Mouse (Mus musculus): Measurements from ENCODE around the gene Ahsa1.
"Not testable (repeated sequence)": the region's sequence is repeated elsewhere in the genome, so short reads cannot be mapped to it uniquely, and the experiment has no call there.

Ahsa1 gene

DNA sequence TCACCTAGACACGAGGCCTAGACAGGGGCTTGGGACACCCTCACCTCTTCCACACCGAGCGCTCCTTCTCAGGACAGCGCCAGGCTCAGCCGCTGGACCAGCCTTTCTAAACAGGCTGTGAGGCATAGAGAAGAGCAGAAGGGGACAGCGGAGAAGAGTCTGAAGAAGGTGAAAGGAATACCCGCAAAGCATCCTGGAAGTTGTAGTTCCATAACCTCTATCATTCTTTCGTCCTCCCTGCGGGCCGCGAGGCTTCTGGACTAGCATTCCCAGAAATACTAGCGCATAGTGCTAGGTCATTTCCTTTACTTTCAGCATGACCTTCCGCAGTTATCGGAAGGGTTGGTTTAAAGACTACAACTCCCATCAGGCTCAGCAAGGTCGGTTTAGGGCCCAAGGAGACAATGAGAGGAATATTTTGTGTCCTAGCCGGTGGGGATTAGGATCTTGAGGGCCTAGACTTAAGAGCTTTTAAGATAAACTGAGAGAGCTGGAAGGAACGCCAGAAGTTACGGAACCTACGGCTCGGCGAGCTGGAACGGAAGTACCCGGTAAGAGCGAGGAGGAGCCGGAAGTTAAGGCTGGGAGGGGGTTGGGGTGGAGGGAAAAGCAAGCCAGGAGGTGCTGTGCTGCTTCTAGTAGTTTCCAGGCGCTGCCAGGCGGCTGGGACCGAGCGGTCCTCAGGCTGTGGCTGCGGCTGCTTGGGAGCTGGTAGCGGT is at the start of gene Ahsa1, which contains the start of gene Vipas39:
Gene Ahsa1, plus strand, starts transcription at position 372 of the 719 bp plus-strand sequence.
Gene Vipas39, minus strand, starts transcription at position 149 of the 719 bp plus-strand sequence.
- peak; percentile 92 for DNase-seq

DNA sequence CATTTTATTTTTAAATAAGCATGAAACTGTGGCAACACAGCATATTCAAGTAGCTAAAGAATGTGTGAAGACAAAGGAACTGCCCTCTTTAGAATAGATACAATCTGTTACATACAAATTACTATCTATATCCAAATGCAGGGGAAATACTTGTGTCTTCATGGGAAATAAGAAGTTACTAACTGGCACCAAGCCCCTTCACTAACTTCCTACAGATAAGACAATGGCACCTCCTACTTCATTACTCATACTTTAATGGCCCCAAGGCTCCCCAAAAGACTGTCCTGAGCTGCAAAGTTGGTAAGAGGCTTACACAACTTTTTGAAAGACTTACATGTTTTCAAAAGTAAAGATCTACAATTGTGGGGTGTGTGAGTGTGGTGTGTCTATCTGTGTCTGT is 48.7 kb upstream of the Ahsa1 start:
- DNase-seq = no peak

DNA sequence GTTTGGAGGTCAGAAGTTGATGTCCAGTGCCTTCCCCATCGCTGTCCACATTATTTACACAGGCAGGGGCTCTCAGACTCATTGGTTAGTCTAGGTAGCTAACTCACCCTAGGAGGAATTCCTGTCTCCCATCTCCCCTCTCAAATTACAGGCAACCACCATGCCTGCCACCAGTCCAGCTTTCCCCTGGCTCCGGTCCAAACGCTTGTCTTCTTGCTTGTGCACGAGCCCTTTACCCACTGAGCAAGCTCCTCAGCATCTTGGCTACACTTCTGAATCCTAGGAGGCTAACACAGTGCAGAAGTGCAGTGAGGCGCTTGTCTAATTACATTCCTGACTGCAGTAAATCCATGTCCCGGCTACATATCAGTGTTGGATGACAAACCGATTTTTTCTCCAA is 46.9 kb upstream of the Ahsa1 start:
- no peak for DNase-seq

DNA sequence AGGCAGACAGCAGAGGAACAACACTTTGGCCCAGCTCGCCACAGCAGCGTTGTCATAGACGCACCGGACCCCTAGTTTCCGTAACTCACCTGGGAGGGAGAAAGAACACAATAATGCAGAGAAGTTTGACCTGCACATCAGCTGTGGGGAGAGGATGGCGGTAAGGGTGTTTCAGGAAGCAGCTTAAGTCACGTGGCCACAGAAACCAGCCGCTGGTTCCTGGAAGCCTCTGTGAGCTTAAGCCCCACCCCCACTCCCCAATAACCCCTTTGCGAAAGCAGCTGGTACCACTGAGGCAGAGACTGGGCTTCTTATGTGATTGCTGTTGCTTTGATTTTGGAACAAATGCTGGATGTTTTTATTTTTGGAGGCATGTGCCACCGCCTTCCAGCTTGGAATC is 41.3 kb upstream of the Ahsa1 start:
- DNase-seq = no peak

DNA sequence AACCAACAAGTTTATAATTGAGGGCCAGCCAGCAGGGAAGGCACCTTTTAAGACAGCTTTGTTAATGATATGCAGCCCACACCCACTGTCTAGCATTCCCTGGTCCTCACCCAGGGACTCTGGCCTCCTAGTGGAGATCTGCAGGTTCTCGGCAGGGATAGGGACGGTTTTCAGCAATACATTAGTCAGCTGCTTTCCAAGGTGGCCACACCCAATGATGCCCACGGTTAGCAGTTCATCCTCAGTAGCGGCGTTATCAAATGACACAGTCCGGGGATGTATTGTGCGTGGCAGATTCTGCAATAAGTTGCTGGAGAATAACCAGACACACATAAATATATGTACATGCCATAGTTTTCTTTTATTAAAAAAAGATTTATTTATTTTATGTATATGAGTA is 39.5 kb upstream of the Ahsa1 start:
- DNase-seq = no peak

DNA sequence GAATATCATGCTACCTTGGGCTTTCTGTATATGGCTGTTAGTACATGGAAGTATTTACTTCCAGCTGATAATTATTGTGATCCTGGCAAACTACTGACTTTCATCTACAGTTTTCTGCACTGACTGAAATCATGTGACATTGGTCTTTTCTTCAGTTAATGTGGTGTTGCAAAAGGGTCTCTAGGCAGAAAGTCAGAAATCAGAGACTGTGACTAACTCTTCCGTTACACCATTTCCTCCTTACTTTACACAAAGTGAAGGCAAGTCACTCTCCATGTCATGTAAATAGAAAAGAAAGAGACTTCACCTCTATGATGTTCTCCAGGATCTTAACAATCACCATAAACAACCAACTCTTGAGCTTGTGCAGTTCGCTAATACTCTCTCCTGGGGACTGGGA is 36.6 kb upstream of the Ahsa1 start:
- no peak for DNase-seq

DNA sequence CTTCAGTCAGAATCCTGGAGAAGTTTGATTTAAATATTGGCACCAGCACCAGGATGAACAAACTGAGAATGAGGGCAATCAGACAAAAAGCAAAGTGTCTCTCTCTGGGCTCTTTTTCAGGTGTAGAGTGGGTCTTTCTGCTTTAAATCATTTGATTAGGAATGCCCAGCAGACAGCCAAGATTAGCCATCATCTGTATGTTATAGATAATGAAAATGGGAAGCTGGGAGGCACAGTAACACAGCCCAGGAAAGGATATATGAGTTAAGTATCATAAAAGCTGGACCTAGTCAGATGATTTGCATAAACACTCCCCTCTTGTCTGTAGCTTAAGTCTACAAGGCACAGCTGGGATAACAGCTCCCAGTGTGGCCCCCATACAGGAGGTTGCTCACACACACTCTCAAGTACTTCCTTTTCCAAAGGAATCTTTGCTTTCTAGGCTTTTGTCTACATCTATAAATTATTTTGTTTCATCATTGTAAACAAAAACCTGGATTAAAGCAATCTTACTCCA is 35.8 kb upstream of the Ahsa1 start:
- DNase-seq = no peak

DNA sequence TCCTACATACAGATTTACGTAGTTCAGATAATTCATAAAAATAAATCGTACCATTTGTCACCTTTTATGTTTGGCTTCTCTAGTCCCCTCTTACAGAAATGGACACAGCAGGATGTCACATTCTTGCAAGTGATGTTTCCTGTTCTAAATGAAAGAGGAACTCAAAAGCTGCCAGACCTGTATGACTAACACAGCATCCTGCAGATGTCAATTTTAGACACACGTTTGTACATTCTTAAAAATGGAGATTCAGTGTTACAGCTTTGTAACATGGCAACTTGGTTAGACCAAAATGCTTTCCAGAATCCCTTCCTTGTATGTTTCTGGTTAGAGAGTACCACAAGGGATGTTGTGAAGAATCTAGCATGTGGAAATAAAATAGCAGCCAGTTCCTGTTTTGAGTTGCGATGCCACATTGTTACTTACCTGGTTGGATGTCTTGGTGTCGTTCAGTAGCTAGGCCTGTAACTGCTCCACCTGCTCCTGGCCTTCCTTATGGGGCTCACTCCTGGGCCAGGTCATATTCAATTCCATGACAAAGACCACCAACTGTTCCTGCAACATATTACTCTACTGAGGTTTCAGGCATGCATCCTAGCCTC is 29.3 kb upstream of the Ahsa1 start:
- DNase-seq = no peak

DNA sequence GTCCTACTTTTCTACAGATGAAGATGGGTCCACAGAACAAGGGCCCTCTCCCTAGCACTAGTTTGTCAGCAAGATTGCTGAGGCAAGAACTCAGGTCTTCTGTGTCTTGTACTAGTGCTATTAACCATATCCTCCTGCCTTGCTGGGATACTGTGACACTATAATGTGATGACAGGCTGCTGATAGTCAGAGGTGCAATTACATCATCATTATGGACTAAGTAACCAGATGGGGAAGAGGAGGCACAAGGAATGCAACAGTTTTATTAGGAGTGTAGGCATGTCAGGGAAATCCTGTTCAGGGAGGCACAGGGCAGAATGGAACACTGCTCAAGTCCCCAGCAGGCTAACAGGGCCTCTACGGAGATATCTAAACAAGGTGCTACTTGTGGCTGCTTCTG is 27.6 kb upstream of the Ahsa1 start, which contains the start of gene Noxred1:
Gene Noxred1, minus strand, starts transcription at position 101 of the 400 bp plus-strand sequence.
- no peak for DNase-seq

DNA sequence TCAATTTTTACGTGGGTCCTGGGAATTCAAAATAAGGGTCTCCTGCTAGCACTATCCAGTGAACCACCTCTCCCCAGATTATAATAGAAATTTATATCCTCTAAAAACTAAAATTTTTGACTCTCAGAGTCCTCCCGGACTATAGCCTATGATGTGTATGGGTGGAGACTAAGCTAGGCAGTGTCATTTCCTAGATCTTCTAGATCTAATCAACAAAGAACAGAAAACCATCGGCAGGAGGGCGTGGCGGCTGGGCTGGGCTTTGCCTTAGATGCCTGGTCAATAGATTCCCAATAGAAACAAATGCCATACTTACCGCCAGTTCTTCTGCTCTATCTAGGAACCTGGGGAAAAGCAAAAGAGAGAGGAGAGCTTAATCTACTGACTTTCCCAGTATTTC is 16.1 kb upstream of the Ahsa1 start:
- DNase-seq = no peak

DNA sequence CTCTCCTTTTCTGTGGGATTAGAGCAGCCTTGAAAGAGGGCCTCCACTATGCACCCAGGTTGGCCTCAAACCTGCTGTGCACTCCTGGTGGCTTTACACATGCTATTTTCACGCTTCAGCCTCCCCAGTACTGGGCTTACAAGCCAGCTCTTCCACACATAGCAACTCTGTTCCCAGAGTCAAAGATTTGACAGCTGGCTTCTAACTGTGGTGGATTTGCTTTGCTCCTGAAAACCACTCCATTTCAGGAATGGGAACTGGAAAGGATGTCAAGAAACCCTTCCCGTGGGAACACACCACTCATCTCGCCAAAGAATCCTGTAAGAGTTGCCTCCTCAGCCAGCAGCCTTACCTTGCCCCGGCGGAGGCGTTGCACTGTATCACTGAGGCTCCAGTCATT is 12.4 kb upstream of the Ahsa1 start:
- no peak for DNase-seq

DNA sequence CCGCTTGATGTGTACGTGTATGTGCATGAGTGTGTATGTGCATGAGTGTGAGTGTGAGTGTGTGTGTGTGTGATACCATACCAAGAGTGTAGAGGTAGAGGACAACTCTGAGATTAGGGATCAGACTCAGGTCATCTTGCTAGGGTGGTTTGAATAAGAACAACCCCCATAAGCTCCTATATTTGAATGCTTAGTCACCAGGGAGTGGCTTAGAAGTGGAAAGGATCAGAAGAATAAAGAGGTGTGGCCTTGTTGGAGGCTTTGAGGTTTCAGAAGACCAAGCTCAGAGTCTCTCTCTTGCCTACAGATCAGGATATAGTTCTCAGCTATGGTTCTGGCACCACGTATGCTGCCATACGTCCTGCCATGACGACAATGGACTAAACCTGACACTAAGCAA is 9.7 kb upstream of the Ahsa1 start:
- DNase-seq = no peak

DNA sequence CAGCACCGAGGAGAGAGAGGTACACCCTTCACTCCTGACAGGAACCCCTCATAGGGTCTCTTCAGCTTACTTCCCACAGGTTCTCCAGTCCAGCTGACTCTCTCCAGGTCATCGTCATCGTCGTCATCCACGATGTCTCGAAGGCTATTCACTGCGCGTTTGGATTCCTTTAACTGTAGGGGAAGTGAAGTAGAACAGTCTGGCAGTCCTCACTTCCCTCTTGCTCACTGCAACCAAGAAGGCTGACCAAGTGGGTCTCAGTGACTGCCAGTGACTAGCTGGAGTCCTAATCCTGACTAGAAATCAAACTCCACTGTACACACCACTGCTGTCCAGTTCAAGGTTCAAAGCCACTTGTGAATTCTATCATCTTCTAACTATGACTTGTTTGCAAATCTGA is 5.7 kb upstream of the Ahsa1 start:
- no peak for DNase-seq

DNA sequence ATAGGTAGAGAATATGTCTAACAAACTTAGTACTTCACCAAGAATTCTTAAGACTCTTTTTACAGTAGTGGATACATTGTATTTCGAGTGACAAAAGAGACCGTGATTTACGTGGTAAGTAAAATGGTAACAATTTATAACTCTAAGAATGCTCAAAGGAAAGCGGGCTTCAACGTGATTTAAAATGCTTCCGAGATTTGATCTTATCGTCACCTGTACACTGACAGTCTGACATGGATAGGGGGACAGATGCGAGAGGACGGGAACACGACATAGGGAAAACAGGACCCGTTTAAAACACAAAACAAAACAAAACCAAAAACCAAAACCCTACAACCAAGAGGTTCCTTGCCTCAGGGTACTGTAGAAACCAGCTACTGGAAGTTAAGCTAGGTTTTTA is 835 bp upstream of the Ahsa1 start:
- DNase-seq = no peak

DNA sequence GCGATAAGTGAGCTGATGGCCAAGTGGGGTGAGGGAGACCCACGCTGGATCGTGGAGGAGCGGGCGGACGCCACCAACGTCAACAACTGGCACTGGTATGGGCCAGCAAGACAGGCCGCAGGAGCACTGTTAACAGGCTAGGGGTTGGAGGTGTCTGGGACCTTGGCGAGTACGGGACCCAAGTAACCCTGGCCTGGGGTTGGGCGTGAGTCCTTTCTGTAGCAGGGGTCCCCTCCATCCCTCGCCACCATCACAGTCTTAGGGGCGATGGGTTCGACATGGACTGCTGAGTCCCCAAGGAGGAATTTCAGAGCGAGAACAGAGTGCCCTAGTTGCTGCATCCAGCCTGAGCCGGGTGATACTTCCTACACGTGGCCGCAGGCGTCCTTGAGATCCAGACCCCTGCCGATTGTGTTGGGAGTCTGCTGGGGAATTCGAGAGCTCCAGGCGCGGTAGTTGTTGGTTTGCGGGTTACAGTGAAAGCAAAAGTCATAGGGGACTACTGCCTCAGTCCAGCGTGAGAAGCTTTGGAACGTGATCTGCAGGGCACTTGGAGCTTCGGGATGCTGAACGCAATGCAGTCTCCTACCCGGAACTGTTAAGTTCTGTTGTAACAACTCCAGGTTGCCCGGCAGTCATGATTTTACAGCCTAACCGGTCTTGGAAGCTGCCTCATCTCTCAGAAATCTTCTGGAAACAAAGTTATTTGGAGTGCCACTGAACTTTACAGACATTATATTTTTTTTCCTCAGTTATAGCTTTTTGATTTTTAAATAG is 736 bp downstream of the Ahsa1 start:
- DNase-seq = no peak

DNA sequence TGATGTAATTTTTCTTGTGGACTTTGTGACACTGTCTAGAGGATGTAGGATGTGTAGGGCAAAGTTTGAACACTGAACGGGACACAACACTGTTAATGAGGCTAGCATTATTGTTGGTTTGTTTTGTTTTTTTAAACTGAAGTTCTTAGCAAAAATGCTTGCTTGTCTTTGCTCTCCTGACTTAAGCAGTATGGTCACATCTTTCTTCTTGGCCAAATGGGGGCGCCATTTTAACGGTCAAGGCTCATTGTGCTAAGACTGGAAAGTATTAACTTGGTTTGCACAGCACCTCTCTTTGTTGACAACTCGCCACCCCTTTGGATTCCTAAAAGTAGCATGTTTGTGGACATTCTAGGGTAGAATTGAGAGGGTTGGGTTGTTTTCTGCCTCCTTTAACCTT is 1.4 kb downstream of the Ahsa1 start:
- peak; percentile 29 for DNase-seq

DNA sequence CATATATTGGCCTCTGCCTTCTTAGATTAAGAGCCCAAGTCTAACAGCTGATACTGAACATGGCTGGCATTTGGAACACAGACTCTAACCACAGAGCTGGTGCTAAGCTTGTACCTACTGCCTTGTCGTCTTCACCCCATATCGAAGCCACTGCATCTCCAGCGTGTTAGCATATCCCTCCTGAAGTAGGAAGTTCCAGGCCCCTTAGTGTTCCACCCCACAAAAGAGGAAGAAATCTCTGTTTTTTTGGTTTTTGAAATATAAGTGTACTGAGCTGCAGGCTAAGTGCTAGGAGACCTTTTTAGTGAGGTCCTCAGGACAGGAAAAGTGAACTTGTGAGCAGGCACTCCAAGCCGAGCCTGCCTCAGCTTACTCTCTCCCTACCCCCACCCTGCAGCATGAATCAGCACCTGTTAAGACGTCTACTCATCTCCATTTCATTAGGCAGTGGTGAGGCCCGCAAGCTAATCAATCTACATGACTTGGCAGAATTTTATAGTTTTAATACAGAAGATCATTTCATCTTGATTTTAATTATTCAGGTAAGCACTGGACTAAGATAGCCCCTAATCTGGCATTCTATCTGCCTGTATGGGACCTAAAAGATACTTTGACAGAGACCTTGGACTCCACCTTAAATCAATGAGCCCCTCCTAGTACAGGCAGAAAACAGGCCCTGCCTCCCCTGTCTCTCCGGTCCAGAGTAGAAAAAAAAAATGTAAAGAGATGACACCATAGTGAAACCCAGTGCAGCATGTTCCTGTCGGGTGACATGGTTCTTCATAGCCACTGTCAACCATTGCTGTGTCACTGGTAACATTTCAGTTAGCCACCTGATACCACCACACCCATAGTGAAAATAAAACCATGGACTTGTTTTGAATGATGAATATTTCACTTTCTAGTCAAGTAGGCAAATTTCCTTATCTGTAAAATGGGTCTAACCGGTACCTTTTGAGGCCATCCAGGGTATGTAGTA is 8.9 kb downstream of the Ahsa1 start:
- DNase-seq = no peak

DNA sequence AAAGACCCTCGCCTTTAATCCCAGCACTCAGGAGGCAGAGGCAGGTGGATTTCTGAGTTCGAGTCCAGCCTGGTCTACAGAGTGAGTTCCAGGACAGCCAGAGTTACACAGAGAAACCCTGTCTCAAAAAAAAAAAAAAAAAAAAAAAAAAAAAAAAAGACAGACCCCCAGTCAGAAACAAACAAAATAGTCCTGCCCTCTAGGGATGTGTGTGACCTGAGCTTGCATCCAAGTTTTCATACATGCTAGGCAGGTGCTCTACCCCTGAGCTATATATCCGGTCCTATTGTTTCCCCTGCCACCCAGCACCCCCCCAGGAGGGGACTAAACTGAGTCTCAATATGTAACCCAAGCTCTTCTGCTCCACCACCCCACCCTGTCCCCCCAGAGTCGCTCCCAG is 11.0 kb downstream of the Ahsa1 start:
- not testable (repeated sequence) for DNase-seq

DNA sequence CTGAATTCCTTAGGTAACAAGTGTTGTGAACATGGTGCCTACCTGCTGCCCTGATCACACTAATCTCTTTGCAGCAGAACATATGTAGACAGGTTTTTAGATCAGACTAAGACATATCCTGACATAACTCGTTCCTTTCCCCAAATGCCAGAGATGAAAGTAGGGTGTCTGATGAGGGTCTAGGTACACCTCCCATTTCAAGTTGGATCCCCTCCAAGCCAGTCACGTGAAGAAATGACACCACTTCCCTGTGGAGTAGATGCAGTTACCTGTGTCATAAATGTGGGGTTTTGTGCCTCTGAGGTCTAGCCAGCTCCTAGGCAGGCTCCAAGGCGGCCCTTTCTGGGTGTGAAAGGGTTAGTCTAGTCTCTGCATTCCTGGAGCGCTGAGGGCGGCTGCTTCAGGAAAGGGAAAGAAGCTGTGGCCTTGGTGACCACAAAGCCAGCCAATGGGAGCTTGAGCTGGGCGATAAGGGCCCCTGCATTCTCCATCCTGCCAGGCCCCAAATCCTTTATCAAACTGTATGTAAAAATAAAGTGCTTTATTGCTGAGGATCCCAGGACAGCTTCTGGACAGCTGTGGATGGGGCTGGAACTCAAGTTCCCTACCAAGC is 11.9 kb downstream of the Ahsa1 start:
- DNase-seq = no peak

DNA sequence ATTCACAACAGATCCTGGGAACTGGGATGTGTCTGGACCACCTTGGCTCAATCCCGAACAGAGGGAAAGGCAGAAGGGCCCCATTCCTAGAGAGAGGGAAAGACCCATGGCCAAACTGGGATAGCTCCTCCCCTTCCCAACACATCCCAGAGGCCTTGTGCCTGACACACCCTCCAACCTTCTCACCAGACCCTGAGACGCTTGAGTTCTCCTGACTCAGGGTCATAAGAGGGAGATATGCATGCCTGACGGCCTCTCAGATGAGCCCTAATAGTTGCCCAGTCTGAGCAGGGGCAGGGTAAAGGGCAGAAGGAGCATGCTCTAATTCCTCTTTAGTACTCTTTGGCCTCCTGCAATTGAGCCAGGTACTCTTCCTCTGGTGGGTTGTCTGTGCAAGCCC is 13.1 kb downstream of the Ahsa1 start:
- DNase-seq = no peak

DNA sequence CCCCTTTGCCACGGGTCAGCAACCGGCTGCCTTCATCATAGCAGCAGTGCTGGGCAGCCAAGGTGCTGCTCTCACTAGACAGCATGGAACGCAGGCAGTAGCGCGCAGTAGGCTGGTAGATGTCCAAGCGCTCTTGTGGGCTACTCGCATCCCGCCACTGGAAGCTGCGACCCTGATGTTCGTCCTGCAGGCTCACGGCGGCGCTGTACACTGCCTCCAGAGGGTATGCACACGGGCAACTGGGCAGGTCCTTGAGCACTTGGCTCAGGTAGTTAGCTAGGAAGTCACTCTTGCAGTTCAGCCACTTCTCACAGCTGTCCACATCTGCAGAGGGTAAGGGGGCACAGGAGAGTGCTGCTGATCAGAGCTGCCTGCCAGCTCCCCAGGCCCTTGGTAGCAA is 13.6 kb downstream of the Ahsa1 start:
- no peak for DNase-seq

DNA sequence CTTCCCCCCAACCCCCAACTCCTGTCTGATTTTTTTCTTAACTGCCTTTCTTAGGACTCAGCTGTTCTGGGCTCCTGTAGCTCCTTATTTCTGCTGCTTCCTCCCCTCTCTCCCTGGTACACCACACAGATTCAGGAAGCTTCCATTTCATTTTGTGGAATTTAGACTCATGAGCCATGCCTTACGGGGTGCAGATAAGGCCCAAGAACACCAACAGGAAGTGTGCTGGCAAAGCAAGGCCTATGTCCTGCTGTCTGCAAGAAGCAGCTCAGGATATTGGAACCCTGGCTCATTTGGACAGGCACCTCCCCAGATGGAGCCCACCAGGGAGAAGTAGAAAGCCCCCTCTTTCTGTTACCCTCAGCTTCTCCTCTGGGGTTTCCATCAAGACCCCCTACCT is 15.5 kb downstream of the Ahsa1 start:
- DNase-seq = no peak

Measured in cerebellum, adult 11-12 months (tissue).